Mouse (Mus musculus) spleen, postnatal 36 days (tissue): ENCODE data around the gene Stoml3.

Experiments
- DNase-seq, 2 experiments: peaks; one replicate each; pipeline ENCODE4 v3.0.0; 2022; ENCODE audit warnings: low spot score in 2 of 2, mixed read lengths in 1 of 2

Gene Stoml3

DNA sequence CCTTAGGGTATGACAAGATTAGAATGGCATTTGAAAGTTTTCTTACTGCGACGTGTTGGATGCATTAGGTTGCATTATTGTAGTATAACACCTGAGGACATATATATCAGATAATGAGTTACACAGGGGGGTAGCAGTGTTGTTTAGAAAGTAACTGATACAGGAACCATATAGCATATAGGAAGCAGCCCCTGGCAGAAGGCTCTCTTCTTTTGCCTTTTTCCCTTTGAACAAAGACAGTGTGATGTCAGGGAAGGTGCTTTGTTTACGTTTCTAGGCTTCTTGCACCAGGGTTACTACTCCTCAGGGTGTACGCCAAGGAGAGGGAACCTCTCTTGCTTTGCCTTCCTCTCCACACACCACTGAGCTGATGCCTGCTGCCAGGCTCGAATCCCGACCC, at the start of gene Stoml3:
TSS of gene Stoml3 (plus strand) at position 301 of the 400 bp plus-strand sequence.
- DNase-seq = no peak

GRCm38 (mm10) chr3:53445540-53445939, 42.9 kb upstream of the Stoml3 start:
- DNase-seq = no peak

DNA sequence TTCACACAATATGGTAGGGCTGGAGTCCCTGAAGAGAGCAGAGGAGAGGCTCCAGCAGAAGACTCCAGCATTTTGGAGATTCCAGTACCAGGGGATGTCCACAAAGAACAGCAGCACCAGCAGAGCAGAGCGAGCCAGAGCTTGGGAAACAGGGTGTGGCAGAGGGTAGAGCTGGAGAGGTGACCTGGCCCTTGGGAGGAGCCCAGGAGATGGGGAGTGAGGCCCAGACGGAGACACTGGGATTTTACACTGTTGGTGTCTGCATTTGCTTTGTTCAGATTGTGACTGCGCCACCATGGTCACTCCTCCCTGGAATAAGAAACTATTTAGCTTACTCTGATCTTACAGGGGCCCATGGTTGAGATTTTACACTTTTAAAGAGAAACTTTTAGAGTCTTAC, 41.7 kb upstream of the Stoml3 start:
- no peak for DNase-seq

DNA sequence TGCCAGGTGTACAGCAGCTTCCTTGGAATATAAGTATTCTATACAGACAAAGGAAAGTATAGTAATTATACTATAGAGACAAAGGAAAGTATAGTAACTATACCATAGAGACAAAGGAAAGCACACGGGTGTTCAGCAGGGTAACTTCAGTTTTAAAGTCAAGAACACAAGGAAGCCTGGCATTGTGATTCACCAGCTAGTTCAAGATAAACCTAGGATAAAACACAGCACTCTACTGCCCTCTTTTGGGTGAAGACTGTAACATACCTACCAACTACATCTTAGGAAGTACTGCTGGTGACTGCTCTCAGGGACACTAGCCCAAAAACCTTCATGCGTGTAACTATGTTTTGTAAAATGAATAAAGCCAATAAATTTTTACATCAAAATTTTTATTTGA, 40.2 kb upstream of the Stoml3 start:
- peak; percentile 28 to 52 for DNase-seq

DNA sequence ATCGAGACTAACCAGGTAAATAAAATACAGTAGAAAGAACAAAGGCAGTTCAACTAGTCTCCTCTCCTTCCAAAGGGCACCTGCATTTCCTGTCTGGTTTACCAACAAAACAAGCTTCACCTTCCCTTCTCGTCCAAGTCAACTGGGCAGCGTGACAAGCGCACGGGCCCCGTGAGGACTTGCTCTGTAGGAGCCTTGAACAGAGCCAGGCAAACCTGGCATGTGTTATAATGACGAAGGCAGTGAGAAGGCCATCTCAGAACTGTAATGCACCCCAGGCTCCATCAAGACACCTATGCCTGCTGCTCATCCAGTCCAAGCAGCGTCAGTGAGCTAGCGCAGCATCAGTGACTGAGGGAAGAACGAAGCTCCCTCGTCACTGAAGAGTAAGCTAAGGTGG, 37.8 kb upstream of the Stoml3 start:
- DNase-seq = no peak

DNA sequence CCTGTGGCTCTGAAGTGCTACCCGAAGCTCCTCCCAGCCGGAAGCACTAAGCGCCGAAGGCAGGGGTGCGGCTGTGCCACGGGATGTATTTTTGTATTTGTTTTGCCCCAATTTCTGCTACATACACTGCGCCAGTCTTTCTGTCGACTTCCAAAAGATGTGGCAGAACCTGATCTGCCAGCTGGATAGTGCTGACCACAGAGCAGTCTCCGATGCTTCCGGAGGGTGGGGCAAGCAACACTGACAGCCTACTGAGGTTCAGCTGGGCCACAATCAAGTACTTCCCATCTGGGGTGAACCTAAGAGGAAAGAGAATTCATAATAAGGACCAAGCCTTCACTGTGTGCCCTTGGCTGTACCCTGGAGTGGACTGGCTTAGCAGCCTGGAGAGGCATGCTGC, 36.1 kb upstream of the Stoml3 start:
- DNase-seq = no peak

DNA sequence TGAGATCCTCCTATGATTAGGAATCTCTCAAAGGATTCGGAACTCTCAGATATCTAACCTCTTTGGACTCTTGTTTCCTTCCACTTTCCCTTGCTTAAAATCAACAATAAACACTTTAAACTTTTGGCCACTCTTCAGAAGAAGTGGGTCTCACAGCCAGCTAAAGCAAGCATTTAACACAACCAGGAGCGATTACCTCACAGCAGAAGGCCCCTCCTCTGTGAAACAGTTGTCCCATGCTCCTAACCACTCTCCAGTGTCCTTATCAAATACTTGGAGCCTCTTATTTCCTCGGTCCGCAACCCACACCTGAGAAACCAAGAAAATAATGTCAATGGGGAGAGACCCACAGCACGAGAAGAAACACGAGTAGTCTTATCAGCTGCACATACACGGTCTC, 35.1 kb upstream of the Stoml3 start:
- DNase-seq = no peak

- DNase-seq = no peak
Observed at GRCm38 (mm10) chr3:53454005-53454404, 34.4 kb upstream of the Stoml3 start.

DNA sequence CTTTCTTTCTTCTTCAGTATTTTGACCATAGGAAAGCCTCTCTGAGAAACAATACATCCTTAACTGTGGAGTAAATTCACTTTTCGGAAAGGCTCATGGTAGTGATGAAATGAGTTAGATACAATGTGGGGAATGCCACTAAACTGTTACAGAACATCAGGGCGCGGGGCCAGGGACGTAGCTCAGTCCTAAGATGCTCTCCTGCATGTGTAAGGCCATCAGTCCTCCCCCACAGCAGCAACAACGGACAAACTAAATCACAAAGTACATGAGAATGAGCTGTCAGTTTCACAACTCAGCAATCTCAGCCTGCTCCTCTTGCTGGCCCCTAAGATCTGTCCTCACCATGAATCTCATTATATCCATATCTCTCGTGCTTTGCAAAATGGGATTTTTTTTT, 33.9 kb upstream of the Stoml3 start:
- DNase-seq = no peak

- DNase-seq = no peak
Observed at GRCm38 (mm10) chr3:53454984-53455383, 33.5 kb upstream of the Stoml3 start.

GRCm38 (mm10) chr3:53457750-53458149, 30.7 kb upstream of the Stoml3 start:
- DNase-seq = no peak

- no peak for DNase-seq
Observed at GRCm38 (mm10) chr3:53460106-53460505, 28.3 kb upstream of the Stoml3 start.

- DNase-seq = no peak
Observed at GRCm38 (mm10) chr3:53462701-53463045, 25.8 kb upstream of the Stoml3 start.

DNA sequence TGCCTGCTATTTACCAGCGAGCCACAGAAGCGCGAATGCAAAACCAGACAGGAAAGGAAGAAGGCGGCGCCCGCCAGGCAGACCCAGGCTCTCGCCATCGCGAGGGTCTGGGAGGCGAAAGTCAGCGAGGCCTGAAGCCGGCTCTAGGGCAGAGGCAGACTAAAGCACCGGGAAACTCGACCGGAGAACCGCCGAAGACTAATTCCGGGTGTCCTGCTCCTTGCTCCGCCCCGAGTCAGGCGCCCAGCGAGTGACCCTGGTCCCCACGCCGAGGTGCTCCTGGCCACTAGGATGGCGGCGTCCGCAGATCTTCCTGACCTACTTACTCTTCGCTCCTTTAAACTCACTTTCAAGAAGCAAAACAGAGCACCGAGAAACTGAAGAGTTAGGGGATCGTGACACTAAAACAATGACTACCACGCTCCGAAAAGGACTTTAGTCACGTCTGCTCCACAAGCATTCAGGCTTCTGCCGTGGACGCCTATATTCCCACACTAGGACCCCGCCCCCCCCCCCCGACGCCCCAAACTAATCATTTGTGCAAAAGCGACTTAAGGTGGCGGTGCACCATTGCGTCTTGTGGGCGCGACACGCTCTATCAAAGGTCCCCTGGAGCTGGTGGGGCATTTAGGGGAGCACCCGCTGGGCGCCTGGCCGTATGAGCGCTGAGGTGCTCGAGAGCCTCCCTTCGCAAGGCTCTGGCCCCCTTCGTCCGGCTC, 25.2 kb upstream of the Stoml3 start, which contains the start of the genes Nhlrc3 and Proser1:
TSS of gene Nhlrc3 (minus strand) at position 287 of the 719 bp plus-strand sequence.
TSS of gene Proser1 (plus strand) at position 621 of the 719 bp plus-strand sequence.
- peak; percentile 93 for DNase-seq

DNA sequence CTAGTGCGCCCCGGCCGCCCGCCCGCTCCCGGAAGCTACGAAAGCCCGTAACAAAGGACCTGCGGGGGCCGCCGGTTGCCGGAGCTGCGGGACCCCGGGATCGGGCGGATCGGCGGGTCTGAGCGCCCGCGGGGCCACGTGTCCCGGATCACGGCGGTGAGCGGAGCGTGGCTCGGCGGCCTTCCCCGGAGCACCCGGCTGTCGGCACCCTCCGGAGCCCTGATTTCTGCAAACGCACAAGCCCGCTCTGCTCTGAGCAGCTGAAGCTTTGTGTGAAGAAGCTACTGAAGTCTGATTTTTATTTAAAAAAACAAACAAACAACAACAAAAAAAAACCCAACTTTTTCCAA, 24.7 kb upstream of the Stoml3 start:
- no peak for DNase-seq

GRCm38 (mm10) chr3:53464146-53464698, 24.2 kb upstream of the Stoml3 start:
- no peak for DNase-seq

GRCm38 (mm10) chr3:53465330-53465729, 23.1 kb upstream of the Stoml3 start:
- DNase-seq = no peak

GRCm38 (mm10) chr3:53466481-53466880, 22.0 kb upstream of the Stoml3 start:
- DNase-seq = no peak

DNA sequence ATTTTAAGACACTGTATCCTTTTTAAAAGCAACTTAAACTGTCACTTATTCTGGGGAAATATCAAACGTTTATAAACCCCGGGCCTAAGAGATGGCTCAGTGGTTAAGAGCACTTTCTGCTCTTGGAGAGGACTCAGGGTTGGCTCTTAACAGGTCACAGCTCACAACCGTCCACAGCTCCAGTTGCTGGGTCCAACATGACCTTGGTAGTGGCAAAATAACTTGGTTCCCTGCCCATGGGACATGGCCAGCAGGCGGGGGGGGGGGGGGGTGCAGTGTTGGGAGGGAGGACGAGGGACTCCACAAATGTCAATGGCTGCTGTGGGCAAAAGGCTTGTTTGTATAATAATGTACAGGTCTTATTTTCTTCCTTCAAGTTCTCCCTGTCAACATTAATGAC, 21.1 kb upstream of the Stoml3 start:
- DNase-seq = no peak

GRCm38 (mm10) chr3:53469650-53470049, 18.8 kb upstream of the Stoml3 start:
- no peak for DNase-seq

DNA sequence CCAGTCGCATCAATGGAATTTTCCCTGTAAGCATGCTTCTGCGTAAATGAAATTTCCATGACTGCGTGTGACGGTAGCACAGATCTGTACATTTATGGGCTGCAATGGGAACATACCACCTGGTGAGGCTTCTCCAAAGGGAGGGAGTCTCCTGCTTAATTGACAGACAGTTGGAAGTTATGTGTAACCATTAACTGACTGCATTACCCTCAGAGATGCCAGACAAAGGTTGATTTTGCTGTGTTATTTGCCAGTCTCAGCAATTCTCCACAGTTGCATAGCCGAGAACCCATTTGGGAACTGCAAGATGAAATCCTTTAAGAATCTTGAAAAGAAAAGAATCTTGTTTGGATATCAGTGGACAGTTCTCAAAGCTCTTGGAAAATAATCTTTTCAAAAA, 16.4 kb upstream of the Stoml3 start:
- DNase-seq = no peak

DNA sequence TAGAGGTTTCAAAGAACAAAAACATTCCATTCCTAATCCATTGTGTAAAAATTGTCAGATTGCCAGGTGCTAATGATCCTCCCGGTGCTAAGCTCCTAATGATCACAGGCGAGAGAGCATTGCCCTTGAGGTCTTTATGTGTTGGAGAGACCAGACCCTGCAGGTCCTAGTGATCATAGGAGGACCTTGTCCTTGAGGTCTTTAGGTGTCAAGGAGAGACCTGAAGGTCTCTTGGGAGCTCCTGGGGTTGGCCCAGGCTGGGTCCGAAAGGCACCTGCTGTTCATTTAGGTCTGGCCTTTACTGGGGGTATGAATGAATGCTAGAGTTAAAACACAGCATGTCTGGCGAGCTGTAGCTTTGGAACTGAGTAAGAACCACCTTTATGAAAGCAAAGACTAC, 14.3 kb upstream of the Stoml3 start:
- no peak for DNase-seq

GRCm38 (mm10) chr3:53475889-53476288, 12.6 kb upstream of the Stoml3 start:
- DNase-seq = no peak

DNA sequence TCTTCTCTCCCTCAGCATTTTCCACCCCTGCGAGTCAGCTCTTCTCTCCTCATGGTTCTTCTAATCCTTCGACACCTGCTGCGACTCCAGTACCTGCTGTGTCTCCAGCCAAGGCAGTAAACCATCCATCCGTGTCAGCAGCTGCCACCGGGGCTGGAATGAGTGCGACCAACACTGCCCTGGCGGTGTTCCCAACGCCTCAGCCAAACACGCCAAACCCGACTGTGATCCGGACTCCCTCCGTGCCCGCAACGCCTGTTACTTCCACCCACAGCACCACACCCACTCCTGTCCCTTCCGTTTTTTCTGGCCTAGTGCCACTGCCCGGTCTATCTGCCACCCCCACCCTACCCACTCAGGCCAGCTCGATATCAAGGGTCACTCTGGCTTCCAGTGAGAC, 11.0 kb upstream of the Stoml3 start:
- DNase-seq = no peak
